Comparison of ENCODE assay signal across 7 mouse cellular contexts in genomic region chr17:35166352-35167035, GRCm38 (mm10). TPM values are rescaled to one million over a fixed set of nuclear protein-coding genes. Genes with fewer than 3 reads are reported as not detected.
DNase-seq lines count a peak whose midpoint lies in the region; ATAC-seq lines count a peak whose summit lies in the region.

No protein-coding gene starts in this region.

- H3K4me3 ChIP-seq in embryonic facial prominence, embryonic 14.5 days (ENCODE audit: low read depth, low read length) = no peak overlapping the region
- H3K4me3 ChIP-seq in hindbrain, embryonic 15.5 days = peak overlapping the region; percentile 96; the same call in 1 of the 2 replicates
- H3K4me3 ChIP-seq in midbrain, embryonic 10.5 days = peak overlapping the region; percentile 92

- H3K4me2 ChIP-seq in embryonic facial prominence, embryonic 14.5 days (ENCODE audit: low read depth, low read length) = peak overlapping the region; percentile 67
- peak overlapping the region; percentile 95 for H3K4me2 ChIP-seq in hindbrain, embryonic 15.5 days

- DNase-seq in ES-CJ7 (ENCODE audit: low read depth, low spot score) = peak; percentile 97
- DNase-seq in ZHBTc4 (ENCODE audit: low read depth, low spot score) = peak; percentile 96
- DNase-seq in embryonic facial prominence, embryonic 14.5 days (ENCODE audit: low spot score) = peak; percentile 90
- peak; percentile 69 for DNase-seq in left cerebral cortex, postnatal 10 days (ENCODE audit: extremely low spot score in 1 of 2, low spot score in 2 of 2)
- no peak for DNase-seq in midbrain, embryonic 10.5 days (ENCODE audit: low spot score)
- peak; percentile 93 for DNase-seq in splenic B cell, adult 2 months (ENCODE audit: low read depth, low spot score)

- H3K27me3 ChIP-seq in embryonic facial prominence, embryonic 14.5 days (replicated peaks; ENCODE audit: control insufficient read depth, insufficient read depth, low read length) = no peaks in the 10 kb centered on the region
- no peaks in the 10 kb centered on the region for H3K27me3 ChIP-seq in hindbrain, embryonic 15.5 days
- H3K27me3 ChIP-seq in midbrain, embryonic 10.5 days (ENCODE audit: low read depth, poor library complexity, severe bottlenecking) = no peaks in the 10 kb centered on the region
- H3K27me3 ChIP-seq in splenic B cell, adult 2 months (ENCODE audit: control insufficient read depth, insufficient read depth, low read length, poor library complexity, severe bottlenecking) = no peaks in the 10 kb centered on the region

- H3K27ac ChIP-seq in embryonic facial prominence, embryonic 14.5 days (replicated peaks; ENCODE audit: low read depth, low read length) = peak overlapping the region; percentile 95; the same call in 1 of the 2 replicates
- peak overlapping the region; percentile 99 for H3K27ac ChIP-seq in hindbrain, embryonic 15.5 days (replicated peaks)
- peak overlapping the region; percentile 98 for H3K27ac ChIP-seq in midbrain, embryonic 10.5 days (replicated peaks)

- WGBS in embryonic facial prominence, embryonic 14.5 days = 73% methylated on average over 8 of the region's 8 CpGs
- WGBS in hindbrain, embryonic 15.5 days = 58% methylated on average over 8 of the region's 8 CpGs
- 74% methylated on average over 8 of the region's 8 CpGs for WGBS in midbrain, embryonic 10.5 days

- H3K4me1 ChIP-seq in embryonic facial prominence, embryonic 14.5 days (ENCODE audit: control insufficient read depth, insufficient read depth, low read length) = peaks cover 21% of the 10 kb centered on the region
- H3K4me1 ChIP-seq in hindbrain, embryonic 15.5 days (replicated peaks) = peaks cover 35% of the 10 kb centered on the region
- H3K4me1 ChIP-seq in midbrain, embryonic 10.5 days = peaks cover 31% of the 10 kb centered on the region

- no peaks in the 10 kb centered on the region for H3K9me3 ChIP-seq in embryonic facial prominence, embryonic 14.5 days (ENCODE audit: control insufficient read depth, low read length)
- no peaks in the 10 kb centered on the region for H3K9me3 ChIP-seq in hindbrain, embryonic 15.5 days
- no peaks in the 10 kb centered on the region for H3K9me3 ChIP-seq in midbrain, embryonic 10.5 days (replicated peaks)

- H3K36me3 ChIP-seq in embryonic facial prominence, embryonic 14.5 days (ENCODE audit: control insufficient read depth, insufficient read depth, low read length) = peaks cover 8% of the 10 kb centered on the region
- peaks cover 7% of the 10 kb centered on the region for H3K36me3 ChIP-seq in hindbrain, embryonic 15.5 days
- peaks cover 19% of the 10 kb centered on the region for H3K36me3 ChIP-seq in midbrain, embryonic 10.5 days
- H3K36me3 ChIP-seq in splenic B cell, adult 2 months (ENCODE audit: control insufficient read depth, insufficient read depth, low read length, poor library complexity, severe bottlenecking) = no peaks in the 10 kb centered on the region; the same call in 1 of the 2 replicates

- no peak for ATAC-seq in embryonic facial prominence, embryonic 14.5 days (ENCODE audit: low read depth)
- ATAC-seq in hindbrain, embryonic 15.5 days (ENCODE audit: low FRiP score, low read depth) = no peak

- intact Hi-C loops in left cerebral cortex, postnatal 10 days (cut with DNase I) = no loop called here

- H3K9ac ChIP-seq in embryonic facial prominence, embryonic 14.5 days (ENCODE audit: low read depth, low read length) = 0 out of 2 replicates have a peak overlapping the region, but pooled peaks have one; percentile 62
- H3K9ac ChIP-seq in hindbrain, embryonic 15.5 days = peak overlapping the region; percentile 44; the same call in 1 of the 2 replicates

RNA-seq across cellular contexts. Expression of gene Prrc2a, which starts 1.8 kb away (rescaled TPM):
- 151 and 172 TPM in 2 replicates for polyA plus RNA-seq in embryonic facial prominence, embryonic 14.5 days (2014; fragmentation: Nextera tagmentation; extraction: Ambion mirVana)
- 175 and 181 TPM in 2 replicates for polyA plus RNA-seq in hindbrain, embryonic 15.5 days (2015; fragmentation: Nextera tagmentation; extraction: Ambion mirVana)
- total RNA-seq in left cerebral cortex, postnatal 10 days (2021) = 100 to 1,000 TPM; 261 to 270 TPM
- polyA plus RNA-seq in midbrain, embryonic 10.5 days (2016; fragmentation: Nextera tagmentation; extraction: Ambion mirVana) = 173 and 198 TPM in 2 replicates

RNA-seq across cellular contexts. Expression of gene Aif1, which starts 9.4 kb away (rescaled TPM):
- 16.5 and 17.7 TPM in 2 replicates for polyA plus RNA-seq in embryonic facial prominence, embryonic 14.5 days (2014; fragmentation: Nextera tagmentation; extraction: Ambion mirVana)
- polyA plus RNA-seq in hindbrain, embryonic 15.5 days (2015; fragmentation: Nextera tagmentation; extraction: Ambion mirVana) = 7.4 and 9.6 TPM in 2 replicates
- total RNA-seq in left cerebral cortex, postnatal 10 days (2021) = 10 to 100 TPM in 1 of 2 experiments, 1 to 10 TPM in 1; 8.0 to 12.5 TPM
- polyA plus RNA-seq in midbrain, embryonic 10.5 days (2016; fragmentation: Nextera tagmentation; extraction: Ambion mirVana) = 4.0 and 5.8 TPM in 2 replicates

RNA-seq across cellular contexts. Expression of gene Lst1, which starts 21.7 kb away (rescaled TPM):
- 22.2 and 26.9 TPM in 2 replicates for polyA plus RNA-seq in embryonic facial prominence, embryonic 14.5 days (2014; fragmentation: Nextera tagmentation; extraction: Ambion mirVana)
- 5.6 and 13.9 TPM in 2 replicates for polyA plus RNA-seq in hindbrain, embryonic 15.5 days (2015; fragmentation: Nextera tagmentation; extraction: Ambion mirVana)
- 10 to 100 TPM; 13.7 to 14.9 TPM for total RNA-seq in left cerebral cortex, postnatal 10 days (2021)
- polyA plus RNA-seq in midbrain, embryonic 10.5 days (2016; fragmentation: Nextera tagmentation; extraction: Ambion mirVana) = 5.0 and 8.3 TPM in 2 replicates

RNA-seq across cellular contexts. Expression of gene Ltb, which starts 27.7 kb away (rescaled TPM):
- polyA plus RNA-seq in embryonic facial prominence, embryonic 14.5 days (2014; fragmentation: Nextera tagmentation; extraction: Ambion mirVana) = 2.0 and 3.3 TPM in 2 replicates
- polyA plus RNA-seq in hindbrain, embryonic 15.5 days (2015; fragmentation: Nextera tagmentation; extraction: Ambion mirVana) = 0.84 and 0.97 TPM in 2 replicates
- 1 to 10 TPM in 1 of 2 experiments, under 1 TPM in 1; 0.77 to 1.4 TPM for total RNA-seq in left cerebral cortex, postnatal 10 days (2021)
- polyA plus RNA-seq in midbrain, embryonic 10.5 days (2016; fragmentation: Nextera tagmentation; extraction: Ambion mirVana) = 0.10 TPM in 1 of 2 replicates, not detected in the other

RNA-seq across cellular contexts. Expression of gene Bag6, which starts 31.5 kb away (rescaled TPM):
- 72.2 and 77.3 TPM in 2 replicates for polyA plus RNA-seq in embryonic facial prominence, embryonic 14.5 days (2014; fragmentation: Nextera tagmentation; extraction: Ambion mirVana)
- polyA plus RNA-seq in hindbrain, embryonic 15.5 days (2015; fragmentation: Nextera tagmentation; extraction: Ambion mirVana) = 70.0 and 75.7 TPM in 2 replicates
- 100 to 1,000 TPM; 297 to 299 TPM for total RNA-seq in left cerebral cortex, postnatal 10 days (2021)
- 56.6 and 67.4 TPM in 2 replicates for polyA plus RNA-seq in midbrain, embryonic 10.5 days (2016; fragmentation: Nextera tagmentation; extraction: Ambion mirVana)
